Mouse (Mus musculus): ENCODE measurements around the gene Acss1.

DNA sequence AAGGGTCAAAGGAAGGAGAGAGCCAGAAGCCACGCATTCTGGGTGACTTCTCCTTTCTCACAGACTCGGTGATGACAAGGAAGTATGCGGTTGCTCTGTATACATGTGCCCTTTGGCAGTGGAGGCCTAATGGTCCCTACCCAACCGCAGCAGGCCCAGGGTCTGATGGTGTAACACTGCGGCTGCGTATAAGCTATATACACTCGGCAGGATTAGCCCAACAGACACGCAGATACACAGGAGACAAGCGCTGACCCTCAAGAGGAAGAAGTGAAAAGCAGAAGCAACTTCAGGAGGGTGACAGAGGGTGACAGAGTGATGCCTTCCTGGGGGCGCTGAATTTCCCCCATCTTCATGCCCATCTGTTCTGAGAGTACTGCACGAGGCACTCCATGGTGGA is 5.6 kb upstream of the Acss1 start:
- TF ChIP-seq CTCF (IDR thresholded peaks at IDR 0.05; ENCODE audit: control insufficient read depth, insufficient read depth, insufficient read length): no peak
- no peak for TF ChIP-seq MAX (IDR thresholded peaks at IDR 0.05)
- no peak for TF ChIP-seq FOSL1 (IDR thresholded peaks at IDR 0.05; ENCODE audit: insufficient read depth, low read length, poor library complexity, severe bottlenecking)
- no peak for TF ChIP-seq CEBPB (IDR thresholded peaks at IDR 0.05; ENCODE audit: low read depth)
